Mouse (Mus musculus) embryonic fibroblast, embryonic 13.5 days (primary cell): Measurements from ENCODE around the gene Hspa12a.

Source experiments
- CTCF ChIP-seq: IDR thresholded peaks from 2 replicates; pipeline ENCODE4 v1.5.1; 2011; ENCODE audit warnings: mild to moderate bottlenecking, control low read depth, low read length, moderate library complexity, borderline replicate concordance; ENCODE audit not compliant: insufficient read depth
- POLR2A ChIP-seq: IDR thresholded peaks from 2 replicates; pipeline ENCODE4 v1.6.1; 2011; ENCODE audit warnings: low read depth, mild to moderate bottlenecking, control low read depth, low read length, moderate library complexity

DNA sequence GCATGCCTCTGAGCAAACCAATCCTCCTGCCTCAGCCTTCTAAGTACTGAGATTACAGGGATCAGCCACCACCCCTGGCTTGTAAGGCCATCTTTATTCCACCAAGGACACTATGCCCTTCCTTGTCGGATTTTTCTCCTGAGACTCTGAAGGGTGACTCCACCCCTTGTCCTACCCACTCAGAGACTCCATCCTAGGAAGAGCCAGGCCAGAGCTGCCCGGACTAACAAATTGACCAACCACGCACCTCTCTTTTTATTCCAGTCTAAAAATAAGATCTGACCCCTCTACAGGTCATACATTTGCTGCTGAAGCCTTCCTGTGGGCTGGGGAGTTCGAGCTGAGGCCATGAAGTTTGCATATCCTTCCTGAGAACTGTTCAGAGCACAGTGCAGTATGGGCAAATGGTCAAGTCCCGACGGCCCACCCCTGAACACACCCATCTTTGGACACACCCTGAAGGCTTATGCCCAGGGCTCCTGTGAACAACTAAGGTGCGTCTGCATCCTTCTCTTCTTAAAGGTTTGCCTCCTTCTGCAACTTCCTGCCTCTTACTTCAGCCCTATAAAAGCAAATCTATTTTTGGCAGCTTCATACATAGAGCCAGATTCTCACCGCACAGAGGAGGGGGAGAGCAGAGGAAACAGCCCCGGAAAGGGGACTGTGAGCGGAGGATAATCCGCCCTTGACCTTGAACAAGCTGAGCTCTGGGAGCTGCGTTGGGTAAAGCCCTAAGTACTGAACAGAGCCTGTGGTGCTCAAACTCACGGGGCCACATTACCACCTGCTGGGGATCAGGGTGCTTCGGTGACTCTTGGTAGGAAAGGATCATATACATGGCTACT, 124.7 kb downstream of the Hspa12a start:
- TF ChIP-seq POLR2A = no peak
- no peak for TF ChIP-seq CTCF
